Mouse (Mus musculus) layer of hippocampus, adult 2 months (tissue): Measurements from ENCODE around the gene Cd5. TPM values are rescaled to one million over a fixed set of nuclear protein-coding genes. Genes with fewer than 3 reads are reported as not detected.

Source experiments
- DNase-seq, 2 experiments: peaks; one replicate each; pipeline ENCODE4 v3.0.0; 2022; ENCODE audit warnings: low spot score in 2 of 2
- H3K27ac ChIP-seq: fragments of 200-600 bp; 2 replicates; pipeline ENCODE4 v1.8.1; 2022
- H3K4me3 ChIP-seq: fragments of 200-600 bp; 2 replicates; pipeline ENCODE4 v1.8.1; 2022; ENCODE audit warnings: mild to moderate bottlenecking
- CTCF ChIP-seq: fragments of 200-600 bp; conservative IDR thresholded peaks from 2 replicates; pipeline ENCODE4 v1.8.1; 2022; ENCODE audit warnings: antibody characterized with exemption, mild to moderate bottlenecking, moderate library complexity
- total RNA-seq, 2 experiments: library from RNA; stranded (reverse); gene quantifications; 2 replicates each; pipeline ENCODE4 v1.2.3; 2021

Gene Cd5
- total RNA-seq, 2 experiments from 2014 or later = not detected

DNA sequence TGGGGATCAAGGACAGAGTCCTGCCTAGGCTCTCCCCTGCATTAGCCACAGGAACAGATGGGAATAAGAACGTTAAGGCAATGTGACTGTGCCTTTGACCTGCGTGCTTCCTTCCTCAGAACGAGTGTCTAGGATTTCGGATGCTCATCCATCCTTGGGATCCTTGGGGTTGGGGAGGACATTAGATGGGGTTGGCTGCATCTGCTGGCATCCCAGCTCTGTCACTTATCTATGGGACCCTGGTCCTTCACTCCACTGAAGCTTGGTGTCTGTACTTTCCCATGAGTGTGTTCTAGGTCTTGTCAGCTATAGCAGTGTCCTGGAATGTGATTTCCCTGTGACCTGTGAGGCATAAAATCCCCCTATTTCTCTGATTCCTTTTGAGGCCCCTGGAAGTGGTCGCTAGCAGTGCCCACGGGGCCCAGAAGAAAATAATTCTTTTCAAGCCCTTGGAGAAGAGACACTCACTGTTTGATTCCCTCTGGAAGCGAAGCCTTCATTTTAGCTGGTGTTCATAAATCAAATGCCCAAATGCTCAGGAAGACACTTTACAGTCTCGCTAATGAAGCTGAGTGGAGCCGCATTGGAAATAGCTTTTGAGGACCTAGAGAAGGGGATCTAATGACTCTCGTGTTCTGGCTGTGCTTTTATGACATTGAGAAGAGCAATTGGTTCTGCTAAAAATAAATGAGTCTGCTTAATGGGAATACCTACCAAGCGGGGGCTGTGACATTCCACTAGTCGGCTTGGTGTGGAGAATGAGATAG is 30.8 kb upstream of the Cd5 start:
- H3K27ac ChIP-seq = peak overlapping the region; percentile 87
- TF ChIP-seq CTCF = 0 out of 2 replicates have a peak, but pooled peaks have one; percentile 8
- no peak for DNase-seq
- H3K4me3 ChIP-seq = no peak overlapping the region

- no peak for TF ChIP-seq CTCF
- H3K27ac ChIP-seq = peak overlapping the region; percentile 87
Measured at GRCm38 (mm10) chr19:10768694-10769428, 30.1 kb upstream of the Cd5 start.

GRCm38 (mm10) chr19:10767631-10768030 is 28.8 kb upstream of the Cd5 start:
- TF ChIP-seq CTCF = no peak
- no peak overlapping the region for H3K4me3 ChIP-seq
- DNase-seq = no peak
- peak overlapping the region; percentile 78 for H3K27ac ChIP-seq

More at GRCm38 (mm10) chr19:10768694-10769428, 30.1 kb upstream of the Cd5 start:
- H3K4me3 ChIP-seq = no peak overlapping the region
- peak in 1 of 2 experiments; percentile 38 for DNase-seq

DNA sequence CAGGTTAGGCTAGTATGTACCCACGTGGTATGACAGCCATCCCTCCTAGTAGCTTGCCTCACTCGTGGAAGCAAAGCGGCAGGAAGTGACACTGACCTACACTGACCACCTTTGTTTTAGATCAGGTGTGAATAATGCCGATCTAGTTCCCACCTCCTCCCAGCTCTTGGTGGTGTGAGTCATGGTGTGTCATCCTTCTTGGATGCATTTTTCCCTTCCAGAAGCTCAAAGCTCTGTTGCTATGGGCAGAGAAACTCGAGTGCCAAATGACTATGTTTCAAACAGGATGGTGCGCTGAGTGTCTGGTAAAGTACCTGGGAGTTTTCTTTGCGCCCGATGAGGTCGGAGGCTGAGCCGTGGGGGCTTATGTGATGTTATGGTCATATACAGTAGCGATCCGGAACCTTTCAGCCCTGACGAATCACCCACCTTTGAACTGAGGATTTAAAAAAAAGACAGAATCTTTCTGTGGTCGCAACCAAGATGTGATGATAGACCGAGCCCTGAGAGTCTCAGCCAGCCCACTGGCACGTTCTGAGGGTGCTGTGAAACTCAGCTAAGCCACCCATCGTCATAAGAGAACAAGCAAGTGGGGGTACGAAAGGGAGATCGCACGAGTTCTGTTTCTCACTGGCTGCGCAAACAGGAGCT is 24.7 kb upstream of the Cd5 start:
- Histone ChIP-seq H3K4me3 (no peak overlapping the region), H3K27ac (peak overlapping the region; percentile 75)
- peak in 1 of 2 experiments; percentile 58 for DNase-seq
- no peak for TF ChIP-seq CTCF

- TF ChIP-seq CTCF = no peak
- H3K4me3 ChIP-seq = no peak overlapping the region
- H3K27ac ChIP-seq = no peak overlapping the region
- DNase-seq = no peak
Measured at GRCm38 (mm10) chr19:10762468-10762867, 23.7 kb upstream of the Cd5 start.

GRCm38 (mm10) chr19:10761794-10762415 is 23.1 kb upstream of the Cd5 start:
- DNase-seq = no peak
- Histone ChIP-seq H3K27ac (no peak overlapping the region), H3K4me3 (no peak overlapping the region)
- no peak for TF ChIP-seq CTCF

DNA sequence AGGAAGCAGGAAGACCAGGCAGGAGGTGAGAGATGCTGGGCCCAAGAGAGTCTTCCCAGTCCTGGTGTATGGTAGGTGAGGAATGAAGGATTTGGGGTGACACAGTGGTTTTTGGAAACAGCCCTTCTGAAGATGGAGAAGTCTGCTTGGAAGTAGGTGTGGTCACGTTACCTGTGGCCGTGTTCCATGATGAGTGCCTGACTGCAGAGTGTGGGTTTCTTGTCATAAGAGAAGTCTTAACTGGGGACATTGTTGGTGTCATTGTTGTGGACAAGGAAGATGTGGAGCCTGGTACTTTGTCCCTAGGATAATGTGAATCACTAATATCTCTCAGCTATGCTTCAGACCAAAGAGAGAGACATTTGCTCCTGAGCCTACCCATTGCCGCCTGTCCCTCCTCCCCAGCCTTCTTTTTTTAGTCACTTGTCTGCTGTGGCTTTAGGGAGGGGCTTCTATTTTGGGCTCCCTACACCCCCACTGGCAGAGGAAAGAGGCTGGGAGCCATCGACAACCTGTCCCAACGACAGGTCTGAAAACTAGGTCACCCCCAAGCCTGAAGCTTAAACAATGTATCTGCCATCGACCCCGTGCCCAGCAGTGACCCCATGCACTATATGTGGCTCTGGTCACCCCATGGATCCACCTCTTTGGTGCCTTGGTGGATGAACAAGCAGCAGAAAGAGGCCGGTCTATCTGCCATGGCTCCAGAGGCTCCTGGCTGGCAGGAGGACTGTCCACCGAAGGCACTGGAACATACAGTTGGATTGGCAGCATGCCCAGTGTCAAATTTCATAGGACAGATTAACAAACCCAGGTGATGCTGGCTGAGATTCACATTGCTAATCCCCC is 21.4 kb upstream of the Cd5 start:
- peak overlapping the region; percentile 18; the same call in 1 of the 2 replicates for H3K27ac ChIP-seq
- DNase-seq = no peak

DNA sequence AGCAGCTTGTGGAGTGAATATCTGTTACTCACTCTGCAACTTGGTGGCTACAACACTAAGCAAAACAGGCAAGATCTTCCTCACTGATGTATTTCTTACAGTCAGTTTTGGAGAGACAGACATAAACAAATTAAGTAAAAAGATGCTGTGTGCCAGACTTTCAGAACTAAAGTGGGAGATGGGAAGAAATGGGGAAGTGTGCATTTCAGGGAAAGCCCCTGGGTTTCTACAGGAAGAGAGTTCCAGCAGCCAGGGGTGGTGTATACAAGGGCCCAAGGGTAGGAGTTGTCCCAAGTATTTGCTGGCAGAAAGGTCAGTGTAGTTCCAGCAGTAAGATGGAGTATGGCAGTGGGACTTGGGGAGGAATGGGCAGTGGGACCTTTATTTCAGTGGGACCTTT is 20.7 kb upstream of the Cd5 start:
- H3K27ac ChIP-seq = no peak overlapping the region
- DNase-seq = no peak

More for the DNA sequence above, 21.4 kb upstream of the Cd5 start:
- no peak overlapping the region for H3K4me3 ChIP-seq
- TF ChIP-seq CTCF = no peak

DNA sequence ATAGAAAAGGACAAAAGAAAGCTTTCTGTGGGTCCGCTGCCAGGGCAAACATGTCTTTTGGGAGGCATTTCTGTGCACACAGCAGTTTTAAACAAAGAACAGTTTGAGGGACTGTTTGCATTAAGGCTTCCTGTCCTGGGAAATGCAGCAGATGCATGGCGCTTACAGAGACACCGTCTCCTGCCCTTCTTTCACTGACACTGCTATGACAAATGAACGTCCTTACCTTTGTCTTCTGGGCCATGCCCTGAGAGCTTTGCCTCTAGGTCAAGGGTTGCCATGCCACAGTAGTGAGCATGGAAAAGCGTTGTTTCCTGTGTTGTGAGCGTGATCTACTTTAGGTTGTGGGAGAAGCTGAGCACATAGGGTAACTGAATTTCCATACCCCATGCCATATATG is 19.9 kb upstream of the Cd5 start:
- TF ChIP-seq CTCF = no peak
- H3K27ac ChIP-seq = no peak overlapping the region
- no peak overlapping the region for H3K4me3 ChIP-seq
- no peak for DNase-seq

More for the DNA sequence above, 20.7 kb upstream of the Cd5 start:
- TF ChIP-seq CTCF = no peak
- no peak overlapping the region for H3K4me3 ChIP-seq

DNA sequence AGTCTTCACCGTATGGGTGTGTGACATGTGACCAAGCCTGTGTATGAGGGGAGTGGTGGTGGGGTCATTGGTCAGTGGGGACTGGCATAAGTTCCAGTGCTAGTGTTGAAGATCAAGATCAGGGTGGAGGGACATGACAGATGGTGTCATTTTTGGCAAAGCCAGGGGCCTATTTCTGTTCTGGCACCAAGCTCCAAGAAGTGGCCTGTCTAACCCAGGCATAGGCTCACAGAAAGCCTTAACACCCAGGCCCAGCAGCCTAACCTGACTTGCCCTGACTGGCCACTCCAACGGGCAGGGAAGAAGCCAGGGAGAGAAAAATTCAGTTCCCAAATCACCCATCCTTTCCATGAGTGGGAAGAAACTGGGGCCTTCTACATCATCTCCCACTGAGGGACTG is 18.7 kb upstream of the Cd5 start:
- no peak for TF ChIP-seq CTCF
- DNase-seq = no peak
- H3K27ac ChIP-seq = no peak overlapping the region

GRCm38 (mm10) chr19:10757125-10757524 is 18.3 kb upstream of the Cd5 start:
- no peak for TF ChIP-seq CTCF
- Histone ChIP-seq H3K27ac (no peak overlapping the region), H3K4me3 (no peak overlapping the region)
- DNase-seq = no peak

More for the DNA sequence above, 18.7 kb upstream of the Cd5 start:
- H3K4me3 ChIP-seq = no peak overlapping the region

DNA sequence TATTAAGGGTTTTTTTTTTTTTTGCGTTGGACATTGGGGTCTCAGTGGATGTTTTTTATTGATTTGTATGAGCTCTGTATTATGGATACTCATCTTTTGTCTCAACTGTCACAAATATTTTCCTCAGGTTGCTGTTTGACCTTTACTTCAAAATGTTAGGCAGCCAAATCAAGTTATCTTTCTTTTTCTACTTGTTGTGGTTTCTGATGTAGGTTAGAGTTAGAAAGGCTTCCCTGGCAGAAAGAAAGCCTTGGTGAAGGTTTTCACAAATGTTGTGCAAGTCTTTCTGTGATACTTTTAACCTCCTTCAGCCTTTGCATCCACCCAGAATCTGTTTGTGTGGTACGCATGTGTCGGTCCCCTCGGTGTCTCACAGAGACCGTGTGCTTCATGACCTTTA is 13.8 kb upstream of the Cd5 start:
- no peak for TF ChIP-seq CTCF

More for the DNA sequence above, 13.8 kb upstream of the Cd5 start:
- DNase-seq = no peak
- Histone ChIP-seq H3K27ac (no peak overlapping the region), H3K4me3 (no peak overlapping the region)
